Mouse (Mus musculus) left cerebral cortex, postnatal 36 days (tissue): ENCODE measurements around the gene Mdga1. TPM values are rescaled to one million over a fixed set of nuclear protein-coding genes. Genes with fewer than 3 reads are reported as not detected.
A peak's percentile ranks its signal among the peaks of the same experiment; 100 is the strongest.

Experiments used
- DNase-seq, 2 experiments: peaks; one replicate each; pipeline ENCODE4 v3.0.0; 2021 to 2022; ENCODE audit warnings: low spot score in 2 of 2, mixed read lengths in 1 of 2
- intact Hi-C: fragments of 180-260 bp; cut with DNase I; formaldehyde crosslinking; loops from one replicate; pipeline ENCODE4 v1.15.1; 2025
- total RNA-seq, 2 experiments: library from RNA; stranded (reverse); gene quantifications; 2 replicates each; pipeline ENCODE4 v1.2.3; 2021

Mdga1 gene
- total RNA-seq, 2 experiments from 2014 or later: 21.1 to 37.0 TPM

DNA sequence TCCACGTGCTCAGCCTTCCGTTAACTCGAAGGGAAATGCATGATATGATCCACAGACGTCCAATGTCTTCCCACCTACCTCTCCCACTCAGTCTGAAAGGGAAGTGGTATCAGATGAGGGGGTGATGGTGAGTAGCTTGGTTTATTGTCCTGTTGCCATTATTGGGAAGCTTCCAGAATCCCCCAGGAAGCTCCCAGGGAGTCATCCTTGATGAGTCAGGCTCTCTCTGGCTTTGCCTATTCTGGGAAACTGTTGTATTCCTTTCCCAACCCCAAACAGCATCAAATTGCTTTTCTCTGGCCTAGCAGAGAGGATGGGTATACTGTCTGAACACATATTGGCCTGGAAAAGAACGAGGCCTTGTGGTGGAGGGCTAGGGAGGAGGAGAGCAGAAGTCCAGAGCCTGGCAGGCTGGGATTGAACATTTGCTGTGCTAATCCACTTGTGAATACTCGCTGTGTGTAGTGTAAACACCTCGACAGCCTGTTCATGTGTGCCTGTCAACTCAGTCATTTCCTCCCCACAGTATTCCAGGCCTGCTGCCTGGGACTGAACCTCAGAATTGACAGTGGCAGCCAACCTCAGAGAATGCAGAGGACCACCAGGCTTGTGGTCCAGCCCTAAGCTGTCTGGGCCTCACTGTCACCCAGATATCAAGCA is 79.3 kb downstream of the Mdga1 start:
- intact Hi-C loops: loop anchor here (5.0 kb wide), 1 partner anchor 37 kb away; no protein-coding TSS in a partner anchor
- DNase-seq: no peak

GRCm38 (mm10) chr17:29888981-29889980 is 80.6 kb downstream of the Mdga1 start:
- DNase-seq: peak; percentile 62 to 65
- intact Hi-C loops: loop anchor here (5.0 kb wide), 4 partner anchors 88 to 568 kb away; partner anchors contain the start of gene Zfand3

GRCm38 (mm10) chr17:29887881-29888826 is 81.7 kb downstream of the Mdga1 start:
- intact Hi-C loops: loop anchor here (5.0 kb wide), 4 partner anchors 89 to 569 kb away; partner anchors contain the start of gene Zfand3

DNA sequence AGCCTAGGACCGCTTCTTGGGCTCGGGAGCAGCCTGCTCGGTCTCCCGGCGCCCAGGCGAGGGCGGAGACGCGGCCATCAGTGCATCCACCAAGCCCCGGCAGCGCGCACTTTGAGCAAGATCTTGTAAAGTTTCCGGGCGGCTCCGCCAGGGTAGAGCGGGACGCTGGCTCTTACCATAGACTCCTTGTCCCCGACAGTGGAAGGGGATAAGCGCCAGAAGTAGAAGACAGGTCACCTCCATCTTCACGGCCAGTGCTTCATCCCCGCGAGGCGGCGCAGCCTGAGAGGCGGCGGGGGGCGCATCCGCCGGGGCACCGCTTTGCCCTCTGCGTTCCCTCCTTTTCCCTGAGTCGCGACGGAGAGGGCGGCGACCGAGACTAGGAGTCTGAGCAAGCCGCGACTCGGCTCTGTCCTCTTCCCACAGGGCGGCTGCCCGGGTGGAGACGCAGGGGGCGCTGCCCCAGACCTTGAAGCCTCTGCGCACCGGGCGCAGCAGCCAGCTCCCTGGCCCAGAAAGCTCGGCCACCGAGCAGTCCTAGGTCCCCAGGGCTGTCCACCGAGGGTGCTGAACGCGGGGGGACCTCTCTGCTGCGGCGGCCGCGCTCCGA is 82.5 kb downstream of the Mdga1 start:
- DNase-seq: peak in 1 of 2 experiments; percentile 51
- intact Hi-C loops: loop anchor here (5.0 kb wide), 4 partner anchors 90 to 570 kb away; partner anchors contain the start of gene Zfand3

More at GRCm38 (mm10) chr17:29887881-29888826, 81.7 kb downstream of the Mdga1 start:
- peak; percentile 49 to 58 for DNase-seq

DNA sequence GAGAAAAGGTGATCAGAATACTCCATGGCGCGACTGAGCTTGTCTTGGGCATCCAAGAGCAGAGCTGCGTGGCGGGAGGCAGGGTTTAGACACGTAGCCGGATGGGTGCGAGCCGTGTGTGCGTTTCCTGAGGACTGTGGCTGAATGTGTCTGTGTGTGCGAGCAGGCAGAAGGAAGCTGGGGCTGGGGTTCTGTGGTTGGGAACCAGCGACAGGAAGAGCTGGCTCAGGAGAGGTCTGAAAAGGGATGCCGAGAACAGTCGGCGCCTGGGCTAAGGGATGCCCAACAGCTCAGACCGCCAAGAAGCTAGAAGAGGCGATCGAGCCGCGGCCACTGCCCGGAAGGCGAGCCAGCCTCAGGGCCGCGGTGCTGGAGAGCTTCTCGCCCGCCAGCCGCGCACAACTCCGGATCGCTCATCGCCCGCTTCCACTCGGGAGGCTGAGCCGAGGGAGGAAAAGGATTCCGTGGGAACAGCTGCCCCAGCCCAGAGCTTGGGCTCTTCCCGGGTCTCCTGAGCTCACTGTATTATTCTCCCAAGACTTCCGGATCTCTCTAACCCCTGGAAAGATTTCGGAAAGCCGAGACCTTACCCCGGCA is 83.1 kb downstream of the Mdga1 start:
- DNase-seq: peak; percentile 45 to 47
- intact Hi-C loops: loop anchor here (5.0 kb wide), 4 partner anchors 91 to 571 kb away; partner anchors contain the start of gene Zfand3

DNA sequence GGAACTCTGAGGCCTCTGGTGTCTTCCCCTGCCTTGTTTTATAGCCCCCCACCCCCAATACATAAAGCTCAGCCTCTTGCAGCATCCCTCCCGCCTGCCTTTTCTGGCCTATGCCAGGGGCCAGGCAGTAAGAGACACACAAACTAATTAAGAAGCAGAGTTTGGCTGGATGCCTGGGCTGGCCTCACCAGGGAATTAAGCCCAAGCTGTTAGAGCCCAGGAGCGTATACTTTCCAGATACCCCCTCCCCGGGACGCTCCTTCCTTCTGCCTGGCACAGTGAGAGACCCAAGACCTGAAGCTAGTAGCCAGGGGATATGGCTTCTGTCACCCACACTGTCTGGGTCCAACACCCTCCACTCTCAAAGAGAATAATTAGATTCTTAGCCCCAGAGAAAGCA is 83.8 kb downstream of the Mdga1 start:
- intact Hi-C loops: loop anchor here (5.0 kb wide), 4 partner anchors 91 to 571 kb away; partner anchors contain the start of gene Zfand3
- no peak for DNase-seq

DNA sequence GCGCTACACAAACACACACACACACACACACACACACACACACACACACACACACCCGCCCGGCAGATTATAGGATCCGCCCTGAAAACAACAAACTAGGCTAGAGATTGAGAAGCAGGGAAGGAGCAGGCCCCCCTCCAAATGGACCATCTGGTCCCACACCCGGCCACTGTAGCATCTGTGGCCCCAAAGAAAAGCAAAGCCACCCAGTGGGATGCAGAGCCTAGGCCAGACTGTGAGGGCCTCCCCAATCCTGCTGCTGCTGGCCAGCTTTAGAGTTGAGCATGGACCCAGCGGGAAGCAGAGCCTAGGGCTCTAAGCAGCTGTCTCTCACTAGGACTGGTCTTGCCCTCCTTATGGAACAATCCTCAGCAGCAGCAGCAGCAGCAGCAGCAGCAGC is 85.3 kb downstream of the Mdga1 start:
- intact Hi-C loops: no loop called here

DNA sequence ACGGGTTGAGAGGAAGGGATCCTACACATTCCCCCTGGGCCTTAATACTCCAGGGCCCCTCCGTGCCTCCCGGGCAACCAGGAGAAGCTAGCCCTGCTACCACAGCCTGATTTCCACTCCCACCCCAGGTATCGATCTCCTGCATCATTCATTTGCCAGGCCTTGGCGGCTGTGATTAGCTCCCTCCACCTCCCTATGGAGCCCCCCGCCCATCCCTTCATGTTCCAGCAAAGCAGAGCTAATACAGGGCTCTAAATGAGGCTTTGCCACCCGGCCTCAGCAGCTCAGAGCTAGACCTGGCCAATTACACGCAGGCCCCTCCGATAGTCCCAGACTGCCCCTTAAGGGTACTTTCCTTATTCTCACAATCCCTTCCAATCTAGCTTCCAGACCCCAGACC is 86.5 kb downstream of the Mdga1 start:
- DNase-seq: no peak
- intact Hi-C loops: loop anchor here (2.0 kb wide), 2 partner anchors 87 to 179 kb away; no protein-coding TSS in a partner anchor

More for the DNA sequence above, 85.3 kb downstream of the Mdga1 start:
- no peak for DNase-seq

DNA sequence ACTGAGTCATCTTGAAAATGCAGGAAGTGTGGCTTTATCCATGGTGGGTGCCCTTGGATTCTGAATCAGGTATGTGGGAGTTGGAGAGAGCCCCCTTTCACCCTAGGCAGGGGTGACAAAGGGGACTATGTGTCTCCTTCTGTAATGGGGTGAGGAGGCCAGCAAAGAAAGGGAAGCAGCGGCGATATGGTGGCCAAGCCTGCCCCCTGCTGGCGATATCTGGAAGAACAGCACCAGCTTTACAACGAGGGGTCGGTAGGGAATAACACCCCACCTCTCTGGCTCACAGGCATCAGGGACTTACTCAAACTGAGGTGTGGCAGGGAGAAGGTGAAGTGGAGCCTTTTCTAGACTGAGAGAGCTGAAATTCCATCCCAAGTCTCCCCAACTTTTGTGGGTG is 87.0 kb downstream of the Mdga1 start:
- intact Hi-C loops: loop anchor here (2.0 kb wide), 2 partner anchors 86 to 178 kb away; no protein-coding TSS in a partner anchor
- peak; percentile 51 to 52 for DNase-seq

DNA sequence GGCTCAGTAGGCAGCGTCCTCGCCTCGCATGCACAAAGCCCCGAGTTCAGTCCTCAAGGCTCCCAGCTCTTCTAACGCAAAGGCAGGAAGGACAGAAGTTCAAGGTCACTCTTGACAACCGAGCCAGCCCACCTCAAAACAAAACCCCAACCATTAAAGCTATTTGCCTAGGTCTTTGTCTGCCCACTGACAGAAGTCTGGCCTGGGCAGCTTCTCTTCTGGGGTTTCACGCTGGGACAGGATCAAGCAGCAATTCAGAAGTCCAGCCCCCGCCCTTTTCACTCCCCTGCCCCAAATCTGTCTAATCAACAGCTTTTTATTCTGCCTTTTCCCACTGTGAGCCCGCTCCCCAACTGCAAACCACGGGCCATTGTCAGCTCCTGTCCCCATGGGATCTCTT is 89.6 kb downstream of the Mdga1 start:
- intact Hi-C loops: no loop called here
- DNase-seq: no peak

- DNase-seq: no peak
- intact Hi-C loops: no loop called here
Observed at GRCm38 (mm10) chr17:29878990-29879389, 90.9 kb downstream of the Mdga1 start.

GRCm38 (mm10) chr17:29874082-29874679 is 95.7 kb downstream of the Mdga1 start:
- no peak for DNase-seq
- intact Hi-C loops: no loop called here

DNA sequence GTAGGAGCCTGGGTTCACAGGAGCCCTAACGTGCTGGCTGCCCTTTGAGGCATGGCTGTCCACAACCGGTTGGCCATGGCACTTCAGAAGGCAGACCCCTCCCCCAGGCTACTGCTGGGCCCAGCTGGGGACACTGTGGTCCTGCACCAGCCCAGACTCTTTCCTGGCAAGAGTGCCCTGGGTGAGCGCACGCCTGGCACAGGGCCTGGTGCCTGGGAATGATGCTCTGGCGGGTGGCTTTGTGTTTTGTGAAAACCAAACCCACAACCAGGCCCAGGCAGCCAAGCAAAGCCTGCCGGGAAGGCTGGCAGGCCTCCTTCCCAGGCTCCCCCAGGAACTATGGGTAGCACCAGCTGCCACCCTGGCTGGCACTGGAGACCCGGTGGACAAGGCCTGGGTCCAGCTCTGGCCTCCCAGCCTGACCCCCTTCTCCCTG is 96.3 kb downstream of the Mdga1 start:
- DNase-seq: peak; percentile 68 to 71
- intact Hi-C loops: no loop called here

DNA sequence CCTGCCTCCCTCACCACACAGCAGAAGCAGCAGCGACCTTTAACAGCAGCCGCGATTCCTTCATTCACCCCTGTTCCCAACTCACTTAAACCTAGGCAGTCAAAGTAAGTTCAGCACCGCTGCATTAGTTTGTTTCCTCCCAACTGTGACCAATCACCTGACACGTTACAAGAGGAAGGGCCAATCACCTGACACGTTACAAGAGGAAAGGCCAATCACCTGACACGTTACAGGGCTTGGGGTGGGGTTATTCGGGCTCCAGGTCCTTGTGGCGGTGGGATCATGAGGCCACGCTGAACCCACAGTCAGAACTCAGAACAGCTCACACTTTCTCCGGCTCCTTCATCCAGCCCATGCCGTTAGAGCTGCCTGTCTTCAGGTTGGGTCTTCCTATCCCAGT is 99.6 kb downstream of the Mdga1 start:
- intact Hi-C loops: no loop called here
- no peak for DNase-seq

- intact Hi-C loops: no loop called here
- no peak for DNase-seq
Observed at GRCm38 (mm10) chr17:29865914-29866313, 104.0 kb downstream of the Mdga1 start.

GRCm38 (mm10) chr17:29864440-29864839 is 105.4 kb downstream of the Mdga1 start:
- DNase-seq: no peak
- intact Hi-C loops: no loop called here

- intact Hi-C loops: no loop called here
- DNase-seq: no peak
Observed at GRCm38 (mm10) chr17:29859788-29860283, 110.1 kb downstream of the Mdga1 start.
